Mouse (Mus musculus) c-Kit-positive CD71-negative TER-119-negative erythroid progenitor cells, embryonic 14.5 days (primary cell): Measurements from ENCODE around the gene Spc25.
A peak's percentile ranks its signal among the peaks of the same experiment; 100 is the strongest.

Experiments
- DNase-seq: peaks from one replicate; pipeline ENCODE4 v3.0.0-alpha.2; 2013; ENCODE audit warnings: low read depth

The Spc25 gene

DNA sequence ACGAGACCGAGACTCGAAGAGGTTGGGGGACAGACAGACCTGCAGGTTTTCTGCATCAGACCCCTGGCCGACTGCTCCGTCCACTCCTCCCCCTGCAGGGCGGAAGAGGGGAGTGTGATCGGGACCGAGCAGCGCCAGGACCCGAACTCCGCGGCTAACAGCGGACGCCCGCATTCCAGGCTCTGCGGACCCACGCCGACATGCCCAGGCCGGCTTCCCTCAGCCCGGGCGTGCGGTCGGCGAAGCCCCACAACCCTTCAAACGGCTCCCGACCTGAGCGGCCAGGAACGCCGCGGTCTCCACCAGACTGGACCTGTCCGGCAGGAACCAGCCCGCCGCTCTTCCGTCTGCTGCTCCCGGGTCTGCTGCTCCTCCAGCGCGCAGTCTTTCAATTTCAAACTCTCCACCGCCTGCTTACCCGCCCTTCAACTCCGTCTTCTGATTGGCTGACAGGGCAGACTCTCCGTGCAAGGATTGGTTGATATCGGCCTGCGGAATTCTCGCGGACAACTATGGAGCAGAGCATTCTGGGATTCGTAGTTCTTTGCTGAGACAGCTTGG lies at the start of gene Spc25:
TSS of gene Spc25 (minus strand) at position 404 of the 561 bp plus-strand sequence.
- DNase-seq = peak; percentile 86

DNA sequence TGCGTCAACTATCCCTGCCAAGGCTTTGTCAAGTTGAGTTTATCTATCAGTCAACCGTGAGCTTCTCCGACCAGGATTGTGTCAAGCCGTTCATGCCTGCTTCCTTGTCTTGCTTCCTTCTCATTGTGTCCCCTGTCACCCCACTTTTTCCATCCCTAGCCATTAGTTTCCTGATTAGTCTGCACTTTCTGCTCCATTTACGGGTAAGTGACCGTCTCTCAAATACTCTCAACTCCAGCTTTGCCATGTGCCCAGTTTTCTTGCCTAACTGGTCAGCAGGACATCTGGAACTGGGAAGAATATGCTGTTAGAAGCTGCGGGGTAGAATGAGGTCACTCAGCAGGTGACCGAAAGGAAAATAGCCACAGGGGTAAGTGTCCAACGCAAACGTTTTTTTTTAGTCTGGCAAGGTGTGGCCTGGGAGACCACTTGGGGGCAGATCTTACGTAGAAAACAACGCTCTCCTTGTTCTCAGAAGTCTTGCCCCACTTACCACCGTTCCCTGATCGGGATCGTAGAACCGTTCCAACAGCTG lies 42.3 kb upstream of the Spc25 start:
- DNase-seq = no peak

DNA sequence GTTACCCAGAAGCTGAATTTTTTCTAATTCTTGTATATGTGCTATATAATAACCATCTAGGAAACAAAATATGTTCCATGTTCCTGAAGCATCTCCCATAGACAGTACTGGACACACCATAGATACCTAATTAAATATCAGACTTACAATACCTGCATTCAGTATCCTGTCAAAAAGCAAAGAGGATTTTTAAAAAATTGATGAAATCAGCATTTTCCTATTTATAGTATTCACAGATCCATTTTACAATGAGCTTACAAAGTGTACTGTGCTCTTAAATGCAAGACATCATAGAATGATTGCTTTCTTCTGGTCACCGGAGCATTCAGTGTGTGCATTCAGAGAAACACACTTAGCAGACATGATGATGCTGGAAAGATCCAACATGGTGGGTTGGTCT lies 41.1 kb upstream of the Spc25 start:
- DNase-seq = no peak

- no peak for DNase-seq
Measured at GRCm38 (mm10) chr2:69244924-69245323, 38.9 kb upstream of the Spc25 start.

DNA sequence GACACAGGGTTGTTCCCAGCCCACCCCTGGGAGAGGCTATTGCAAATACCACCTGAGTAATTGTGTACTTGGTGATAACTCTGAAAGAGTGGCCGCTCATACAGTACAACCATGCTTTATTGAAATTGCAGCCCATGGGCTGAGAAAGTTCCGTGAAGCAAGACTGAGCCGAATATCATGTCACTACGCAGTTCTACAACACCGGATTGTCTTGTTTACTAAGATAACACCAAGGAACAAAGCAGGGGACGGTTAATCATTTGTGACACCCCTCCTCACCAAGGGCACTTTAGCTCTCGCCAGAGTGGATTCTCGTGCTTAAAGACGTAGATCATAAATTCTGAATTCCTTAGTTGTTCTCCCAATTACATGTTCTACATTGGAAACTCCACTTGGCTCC lies 33.3 kb upstream of the Spc25 start:
- DNase-seq = no peak

GRCm38 (mm10) chr2:69234976-69235678 lies 29.1 kb upstream of the Spc25 start:
- DNase-seq = no peak

DNA sequence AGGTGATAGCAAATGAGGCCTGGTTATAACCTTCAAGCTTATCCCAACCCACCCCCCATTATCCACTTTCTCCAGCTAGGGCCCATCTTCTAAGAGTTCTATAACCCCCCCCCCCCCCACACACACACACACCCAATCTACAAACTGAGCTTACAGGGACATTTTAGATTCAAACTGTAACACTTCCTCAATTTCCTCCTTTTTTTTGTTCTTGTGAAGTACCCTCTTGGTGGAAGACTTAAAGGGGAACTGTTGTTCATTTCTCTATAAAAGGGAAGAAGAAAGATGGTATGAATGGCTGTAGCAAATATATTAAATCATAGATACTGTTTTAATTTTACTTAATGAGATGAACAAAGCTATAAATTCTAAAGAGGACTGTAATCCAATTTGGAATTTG lies 26.1 kb upstream of the Spc25 start:
- DNase-seq = no peak

DNA sequence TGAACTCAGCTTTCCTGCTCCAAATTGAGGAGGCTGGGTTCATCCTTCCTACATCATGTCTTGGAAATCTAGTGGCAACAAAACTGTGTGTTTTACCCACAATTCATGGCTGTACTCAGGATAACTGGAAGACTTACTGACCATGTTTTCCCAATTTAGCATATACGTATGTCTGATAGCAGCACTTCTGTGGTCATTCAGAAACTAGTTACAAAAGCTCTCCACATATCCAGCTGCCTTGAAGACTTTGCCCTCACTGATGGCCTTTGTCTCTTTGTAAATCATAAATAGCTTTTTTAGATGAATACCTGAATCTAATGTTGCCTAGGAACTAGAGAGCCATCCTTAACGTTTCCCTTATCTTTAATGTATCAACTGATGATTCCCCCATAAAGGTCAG lies 24.1 kb upstream of the Spc25 start:
- DNase-seq = no peak

- DNase-seq = no peak
Measured at GRCm38 (mm10) chr2:69228635-69229034, 22.6 kb upstream of the Spc25 start.

DNA sequence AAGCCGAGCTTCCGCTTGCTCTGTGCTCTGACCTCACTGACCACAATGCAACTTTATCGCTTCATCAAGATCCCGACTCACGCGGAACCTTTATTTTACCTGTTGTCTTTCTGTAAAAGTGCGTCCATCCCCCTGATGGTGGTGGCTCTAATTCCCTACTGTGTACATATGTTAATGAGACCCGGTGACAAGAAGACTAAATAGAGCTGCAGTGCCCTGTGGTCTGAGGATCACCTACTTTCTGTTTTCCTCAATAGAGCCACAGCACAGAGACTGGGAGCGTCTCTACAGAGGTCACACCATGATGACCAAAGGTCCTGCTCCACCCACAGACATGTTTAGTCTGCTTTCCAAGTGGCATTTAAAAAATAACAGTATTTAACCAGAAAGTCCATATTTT lies 20.9 kb upstream of the Spc25 start:
- DNase-seq = no peak

- DNase-seq = no peak
Measured at GRCm38 (mm10) chr2:69224724-69225123, 18.7 kb upstream of the Spc25 start.

DNA sequence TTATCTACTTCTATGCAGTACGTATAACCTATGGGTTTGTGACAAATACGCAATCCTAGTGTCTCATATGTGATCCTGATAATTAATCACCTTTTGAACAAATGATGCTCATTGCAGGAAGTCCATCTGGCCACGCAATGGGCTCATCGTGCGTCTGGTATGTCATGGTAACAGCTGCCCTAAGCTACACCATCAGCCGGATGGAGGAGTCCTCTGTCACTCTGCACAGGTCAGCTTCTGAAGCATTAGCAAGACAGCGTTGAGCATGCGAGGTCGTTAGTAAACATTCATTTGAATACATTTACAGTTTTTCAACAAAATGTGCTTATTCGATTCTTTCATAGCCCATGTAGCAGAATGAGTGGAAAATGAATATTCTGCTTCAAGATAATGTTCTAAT lies 16.8 kb upstream of the Spc25 start:
- no peak for DNase-seq

DNA sequence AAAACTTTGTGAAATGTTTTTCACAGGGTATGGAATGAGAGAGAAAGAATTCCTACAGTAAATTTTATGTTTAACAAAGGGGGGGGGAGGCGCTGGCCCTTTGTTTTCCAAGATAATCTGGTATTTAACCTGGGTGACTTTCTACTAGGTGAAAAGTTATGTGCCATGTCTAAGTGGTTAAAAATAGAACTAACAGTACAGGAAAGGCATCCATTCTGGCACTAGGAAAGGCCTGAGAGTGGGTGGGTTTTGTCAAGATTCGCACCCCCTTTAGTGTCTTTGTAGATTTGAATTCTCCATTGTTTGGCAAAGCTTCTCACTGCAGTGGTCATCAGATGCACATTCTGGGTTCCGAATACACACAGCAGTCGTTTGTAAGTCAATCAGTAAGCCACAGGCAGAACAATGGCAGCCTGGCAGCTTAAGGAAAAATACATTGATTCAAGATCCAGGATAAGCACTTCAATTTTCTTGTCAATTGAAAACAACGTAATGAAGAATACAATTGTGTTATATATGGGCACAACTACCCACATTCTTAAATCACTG lies 15.9 kb upstream of the Spc25 start:
- DNase-seq = no peak

DNA sequence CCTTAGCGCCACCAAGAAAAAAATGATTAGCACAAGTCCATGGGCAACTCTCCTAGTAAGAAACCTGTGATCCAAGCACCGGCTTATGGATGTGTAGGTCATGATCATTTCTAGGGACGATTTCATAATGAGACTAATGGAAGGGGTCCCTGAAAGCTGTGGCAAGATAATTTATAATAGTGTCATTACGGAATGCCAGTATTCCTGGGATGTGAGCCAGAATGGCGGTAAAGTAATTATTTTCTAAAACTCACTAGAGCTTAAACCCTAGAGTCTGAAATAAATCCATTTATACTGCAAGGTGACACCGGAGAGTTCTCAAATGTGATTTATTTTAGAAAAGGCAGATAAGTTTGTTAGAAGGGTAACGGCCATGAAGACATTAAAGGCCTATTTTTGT lies 9.2 kb upstream of the Spc25 start:
- DNase-seq = no peak

GRCm38 (mm10) chr2:69212652-69213051 lies 6.7 kb upstream of the Spc25 start:
- no peak for DNase-seq

DNA sequence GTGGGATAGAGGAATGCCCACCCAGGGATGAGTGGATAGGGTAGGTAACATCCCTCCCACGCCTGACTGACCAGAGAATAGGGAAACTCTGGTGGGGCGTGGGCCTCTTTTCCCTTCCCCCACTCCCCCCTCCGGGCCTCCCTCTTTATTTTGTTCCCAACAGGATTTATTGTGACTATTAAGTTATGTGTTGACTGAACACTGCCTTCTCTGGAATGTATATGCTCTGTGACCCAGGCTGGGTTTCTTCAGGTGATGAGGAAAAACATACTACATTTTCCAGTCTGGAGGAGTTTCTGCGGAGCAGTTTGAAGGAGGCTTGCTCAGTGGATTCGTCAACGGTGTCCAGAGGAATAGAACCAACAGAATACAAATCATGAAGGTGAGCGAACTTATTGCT lies 4.8 kb upstream of the Spc25 start, which contains the start of gene G6pc2:
TSS of gene G6pc2 (plus strand) at position 301 of the 400 bp plus-strand sequence.
- no peak for DNase-seq

- DNase-seq = no peak
Measured at GRCm38 (mm10) chr2:69209684-69210083, 3.7 kb upstream of the Spc25 start.

GRCm38 (mm10) chr2:69206523-69206922 lies 529 bp upstream of the Spc25 start:
- DNase-seq = no peak

GRCm38 (mm10) chr2:69205185-69205584 lies 809 bp downstream of the Spc25 start:
- DNase-seq = no peak

GRCm38 (mm10) chr2:69193555-69193954 lies 12.4 kb downstream of the Spc25 start:
- no peak for DNase-seq

DNA sequence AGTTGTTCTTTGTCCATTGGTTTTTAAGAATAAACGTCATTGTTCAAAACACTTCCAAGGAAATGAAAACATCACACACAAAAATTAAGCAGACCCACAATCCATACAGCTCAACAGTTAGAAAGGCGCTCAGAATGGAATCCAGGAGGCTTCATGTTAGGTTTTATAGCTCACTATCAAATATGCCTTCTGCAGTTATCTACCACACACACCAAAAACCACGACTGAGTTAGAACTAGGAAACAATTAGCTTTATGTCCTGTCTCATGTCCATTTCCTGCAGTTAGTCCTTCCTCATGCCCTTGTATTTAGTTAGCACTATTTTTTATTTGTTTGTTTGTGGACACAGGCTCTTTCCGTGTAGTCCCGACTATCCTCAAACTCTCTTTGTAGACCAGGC lies 14.9 kb downstream of the Spc25 start:
- no peak for DNase-seq

DNA sequence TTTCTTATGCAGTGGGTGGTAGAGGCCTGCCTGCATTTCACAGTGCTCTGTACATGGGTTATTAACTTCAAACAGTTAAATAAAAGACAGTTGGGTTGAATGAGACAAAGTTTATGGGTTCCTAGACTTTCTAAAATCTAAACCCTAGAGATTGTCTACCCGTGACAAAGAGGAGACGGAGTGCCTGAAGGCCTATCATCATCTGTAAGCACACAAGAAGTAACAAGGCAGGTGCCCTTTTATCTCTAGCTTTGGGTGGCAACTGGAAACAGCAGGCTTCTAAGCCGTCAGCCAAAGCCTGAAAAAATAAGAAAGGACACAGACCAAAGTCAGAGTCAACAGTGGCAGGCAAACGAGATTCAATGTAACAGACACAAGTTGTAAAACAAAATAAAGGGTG lies 16.8 kb downstream of the Spc25 start:
- no peak for DNase-seq

DNA sequence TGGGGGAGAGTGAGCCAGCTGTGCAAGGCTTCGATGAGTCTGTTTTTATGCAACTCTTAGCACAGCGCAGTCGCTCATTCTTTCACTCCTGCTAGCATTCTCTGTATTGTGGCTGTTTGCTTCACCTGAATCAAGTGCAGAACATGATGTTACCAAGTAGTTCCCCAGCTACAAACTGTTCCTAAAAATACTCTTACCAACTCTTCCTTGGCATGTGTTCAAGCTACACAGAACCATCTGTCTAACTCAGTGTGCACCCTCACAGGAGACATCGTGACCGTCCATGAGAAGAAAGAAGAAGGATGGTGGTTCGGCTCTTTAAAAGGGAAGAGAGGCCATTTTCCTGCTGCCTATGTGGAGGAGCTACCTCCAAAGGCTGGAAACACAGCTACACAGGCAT lies 17.3 kb downstream of the Spc25 start:
- no peak for DNase-seq

DNA sequence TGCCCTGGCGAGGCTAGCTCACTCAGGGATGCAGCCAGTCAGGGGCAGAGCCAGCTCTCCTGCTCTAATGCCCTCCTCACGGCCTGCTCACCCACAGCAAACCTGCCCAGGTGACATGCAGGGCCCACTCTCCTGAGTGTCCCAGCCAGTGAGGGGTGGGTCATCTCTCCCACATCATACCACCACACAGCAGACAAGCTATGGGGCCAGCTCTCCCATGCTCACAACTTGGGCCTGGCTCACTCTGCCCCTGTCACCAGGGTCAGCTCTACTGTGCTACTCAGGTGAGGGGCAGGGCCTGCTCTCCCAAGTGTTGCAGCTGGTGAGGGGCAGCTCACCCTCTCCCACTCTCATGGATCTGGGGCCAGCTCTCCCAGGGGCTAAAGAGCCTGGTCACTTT lies 18.0 kb downstream of the Spc25 start:
- DNase-seq = no peak
